Mouse (Mus musculus) urinary bladder, adult 18-20 months (tissue): Measurements from ENCODE around the gene Tph1.
"Not testable (repeated sequence)": the region's sequence is repeated elsewhere in the genome, so short reads cannot be mapped to it uniquely, and the experiment has no call there.

Experiments
- DNase-seq, 2 experiments: peaks; one replicate each; pipeline ENCODE4 v3.0.0; 2022; ENCODE audit warnings: low spot score in 2 of 2, mixed read lengths in 2 of 2

Tph1 gene

DNA sequence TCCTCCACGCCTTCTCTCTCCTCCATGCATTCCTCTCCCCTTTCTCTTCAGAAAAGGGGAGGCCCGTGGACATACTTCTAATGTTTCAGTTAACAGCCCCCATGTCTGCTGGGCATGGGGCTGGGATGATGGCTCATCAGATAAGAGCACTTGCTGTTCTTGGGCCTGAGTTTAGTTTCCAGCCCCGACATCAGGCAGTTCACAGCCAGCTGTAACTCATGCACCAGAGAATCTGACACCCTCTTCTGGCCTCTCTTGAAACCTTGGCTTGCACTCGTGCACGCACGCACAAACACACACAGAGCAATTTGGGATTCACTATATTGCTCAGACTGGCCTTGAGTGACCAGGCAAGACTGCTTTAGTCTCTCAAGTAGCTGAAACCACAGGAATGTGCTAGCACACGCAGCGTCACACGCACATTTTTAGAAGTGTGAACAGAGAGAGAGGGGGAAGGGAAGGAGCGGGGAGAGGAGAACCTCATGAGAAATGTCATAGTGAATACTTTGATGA lies at the start of gene Tph1:
Gene Tph1, minus strand, starts transcription at position 378 of the 513 bp plus-strand sequence.
- DNase-seq = no peak

DNA sequence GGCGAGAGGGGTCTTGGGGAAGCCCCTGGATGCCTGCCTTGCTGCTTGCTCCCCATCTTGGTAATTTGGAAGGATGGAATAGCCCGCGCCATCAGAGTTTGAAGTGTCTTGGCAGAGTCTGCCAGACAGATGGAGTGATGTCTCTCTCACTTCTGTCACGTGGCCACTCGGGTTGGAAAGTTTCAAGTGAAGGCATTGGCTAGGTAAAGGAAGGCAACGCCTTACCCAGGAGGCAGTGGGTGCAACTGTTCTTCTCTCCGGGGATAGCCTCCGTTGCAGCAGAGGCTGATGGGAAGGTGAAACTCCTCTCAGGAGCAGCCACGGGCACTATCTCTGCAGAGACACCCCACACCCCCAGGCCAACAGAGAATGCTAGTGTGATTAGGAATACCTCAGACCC lies 48.1 kb upstream of the Tph1 start:
- no peak for DNase-seq

DNA sequence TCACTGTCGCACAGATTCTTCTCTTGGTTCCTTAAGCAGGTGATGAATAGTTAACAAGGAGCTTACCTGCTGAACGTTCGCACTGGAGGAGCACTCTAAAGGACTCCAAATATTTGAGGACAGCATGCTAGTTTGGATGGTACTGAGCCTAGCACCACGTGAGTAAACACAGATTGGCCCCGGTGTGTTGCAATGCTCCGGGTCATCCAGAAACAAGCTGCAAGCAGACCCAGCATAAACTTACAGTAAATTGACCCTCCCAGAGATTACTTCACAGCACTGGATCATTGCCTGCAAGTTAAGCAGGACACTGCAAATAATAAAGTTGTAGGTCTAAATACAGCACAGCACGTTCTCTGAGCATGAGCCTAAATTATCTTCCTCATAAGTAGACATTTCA lies 47.2 kb upstream of the Tph1 start:
- peak in 1 of 2 experiments; percentile 69 for DNase-seq

DNA sequence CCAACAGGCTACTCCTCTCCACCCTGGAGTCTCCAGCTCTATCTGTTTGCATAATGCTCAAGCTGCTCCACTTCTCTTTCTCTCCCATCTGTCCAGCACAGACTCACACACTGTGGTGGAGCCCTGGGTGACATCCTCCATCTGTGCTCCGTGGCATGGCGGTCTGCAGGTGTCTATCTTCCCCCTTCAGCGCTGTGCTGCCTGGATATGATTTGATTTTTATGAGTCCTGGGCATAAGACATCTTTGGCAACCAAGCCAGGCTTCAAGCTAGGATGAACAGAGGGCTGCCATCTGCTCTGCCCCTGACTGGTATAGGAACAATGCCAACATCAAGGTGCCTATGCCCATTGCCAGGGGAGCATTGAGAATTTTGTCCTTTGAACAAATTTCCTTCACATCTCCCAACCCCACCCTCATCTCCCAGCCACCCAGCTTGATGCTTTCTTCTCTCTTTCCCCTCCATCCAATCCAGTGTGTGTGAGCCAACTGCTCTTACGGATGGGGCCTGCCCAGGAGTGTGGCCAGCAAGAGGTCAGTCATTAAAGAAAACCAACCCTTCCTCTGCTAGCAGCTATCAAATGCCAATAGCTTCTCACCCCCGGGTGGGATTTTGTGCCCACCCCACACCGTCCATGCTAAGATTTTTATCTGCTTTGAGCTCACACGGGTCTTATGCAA lies 46.4 kb upstream of the Tph1 start:
- DNase-seq = no peak

DNA sequence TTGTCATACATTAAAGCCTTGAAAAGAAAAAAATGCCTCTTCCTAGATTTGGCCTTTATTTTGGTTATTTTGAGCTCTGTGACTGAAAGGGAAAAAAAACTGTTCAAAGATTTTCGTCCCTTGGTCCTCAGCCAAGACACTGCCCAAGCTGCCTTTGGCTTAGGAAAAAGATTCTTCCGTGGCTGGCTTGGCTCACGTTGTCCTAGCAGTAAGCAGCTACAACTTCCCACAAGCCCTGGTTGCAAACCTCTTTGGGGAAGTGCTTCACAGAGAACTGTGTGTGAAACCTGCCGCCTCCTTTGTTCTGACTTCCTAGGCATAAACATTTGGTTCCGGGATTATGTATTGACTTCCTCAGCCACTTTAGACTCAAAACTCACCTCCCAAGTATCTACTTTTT lies 44.6 kb upstream of the Tph1 start:
- no peak for DNase-seq

DNA sequence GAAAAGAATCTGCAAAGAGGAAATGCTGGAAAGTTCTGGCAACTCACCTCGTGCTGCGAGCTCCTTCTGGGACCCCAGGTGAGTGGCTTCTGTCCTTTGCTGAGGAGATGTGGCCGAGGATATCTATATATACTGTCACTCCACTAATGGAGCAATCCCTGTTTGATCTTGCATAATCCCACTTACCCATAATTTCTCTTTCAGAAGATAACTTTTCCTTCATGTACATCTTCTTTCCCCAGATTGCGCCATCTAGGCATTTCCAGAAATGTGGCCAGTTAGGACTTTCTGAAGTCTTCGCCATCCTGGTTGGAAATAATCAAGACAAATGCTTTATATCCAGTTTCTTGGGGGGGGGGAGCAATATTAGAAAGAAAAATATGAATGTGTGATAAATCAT lies 43.3 kb upstream of the Tph1 start, which contains the start of gene Saa3:
Gene Saa3, minus strand, starts transcription at position 101 of the 400 bp plus-strand sequence.
- DNase-seq = no peak

DNA sequence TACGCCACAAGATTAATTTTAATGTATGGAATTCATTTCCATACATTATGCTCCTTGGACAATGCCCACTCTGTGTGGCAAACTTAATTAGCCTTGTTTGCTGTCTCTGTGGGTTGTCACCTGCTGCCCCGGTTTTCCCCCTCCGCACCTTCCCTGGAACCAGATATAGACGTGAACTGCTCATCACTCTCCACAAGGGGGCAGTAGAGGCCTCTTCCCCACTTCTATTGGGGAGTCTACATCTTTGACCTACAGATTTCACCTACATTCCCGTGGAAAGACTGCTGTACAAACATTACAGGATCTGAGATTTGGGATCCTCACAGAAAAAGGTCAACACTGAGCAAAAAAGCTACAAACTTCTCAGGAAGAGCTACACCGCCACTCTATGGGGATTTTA lies 42.2 kb upstream of the Tph1 start:
- DNase-seq = peak; percentile 25 to 32

DNA sequence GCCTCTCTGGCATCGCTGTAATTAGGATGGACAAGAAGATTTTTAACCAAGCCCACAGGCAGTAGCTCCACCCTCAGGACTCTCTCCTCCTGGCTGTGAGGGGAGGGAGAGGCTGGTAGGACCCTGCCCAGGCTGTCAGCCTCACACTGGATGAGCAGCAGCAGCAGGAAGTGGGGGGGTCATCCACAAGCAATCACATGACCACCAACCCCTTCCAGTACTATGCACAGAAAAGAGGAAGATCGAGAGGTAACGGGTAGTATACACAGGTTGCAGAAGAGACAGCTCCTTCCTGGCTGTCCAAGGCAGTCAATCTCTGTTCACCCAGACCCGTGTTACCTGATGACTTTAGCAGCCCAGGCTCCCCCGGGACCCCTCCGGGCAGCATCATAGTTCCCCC lies 39.9 kb upstream of the Tph1 start:
- no peak for DNase-seq

DNA sequence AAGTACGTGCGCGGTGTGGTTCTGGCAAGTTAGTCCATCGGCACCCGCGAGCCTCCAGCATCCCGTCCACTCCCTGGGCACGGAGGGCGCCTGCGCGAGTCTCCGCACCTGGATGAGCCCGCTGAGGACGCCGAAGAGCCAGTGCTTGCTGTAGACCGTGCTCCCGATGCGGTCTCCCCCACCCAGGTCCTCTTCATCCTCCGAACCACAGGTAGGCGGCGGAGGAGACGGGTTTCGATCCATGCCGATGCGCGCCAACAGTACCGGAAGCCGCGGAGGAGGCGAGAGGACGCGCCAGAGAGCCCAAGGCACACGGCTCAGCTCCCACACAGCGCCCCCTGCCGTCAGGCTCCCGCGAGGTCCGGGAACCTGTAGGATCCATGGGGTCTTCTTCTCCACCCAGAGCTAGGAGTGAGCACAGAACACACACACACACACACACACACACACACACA lies 38.1 kb upstream of the Tph1 start, which contains the start of gene Saal1:
Gene Saal1, minus strand, starts transcription at position 291 of the 455 bp plus-strand sequence.
- peak; percentile 64 to 79 for DNase-seq

DNA sequence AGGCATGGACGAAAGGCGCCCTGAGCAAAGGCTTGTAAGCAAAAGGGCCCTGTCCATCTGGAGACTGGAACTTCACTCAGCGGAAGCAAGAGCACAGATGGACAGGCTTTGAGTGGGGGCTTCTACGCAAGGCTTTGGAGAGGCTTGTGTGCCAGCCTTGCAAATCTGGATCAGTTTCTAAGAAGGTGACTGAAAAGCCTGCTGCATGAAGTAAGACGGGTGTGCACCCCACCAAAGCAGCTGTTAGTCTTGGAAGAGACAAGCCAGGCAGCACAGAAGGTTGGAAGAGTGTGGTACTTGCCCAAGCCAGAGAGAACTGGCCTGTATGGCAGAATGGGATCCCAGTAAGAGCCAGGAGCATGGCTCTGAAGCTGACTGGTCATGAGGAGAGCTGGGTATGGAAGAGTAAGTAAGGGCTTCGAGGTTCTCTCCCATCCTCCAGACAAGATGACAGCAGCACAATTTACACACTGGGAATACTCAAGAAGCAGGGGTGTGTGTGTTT lies 28.2 kb upstream of the Tph1 start:
- DNase-seq = no peak

DNA sequence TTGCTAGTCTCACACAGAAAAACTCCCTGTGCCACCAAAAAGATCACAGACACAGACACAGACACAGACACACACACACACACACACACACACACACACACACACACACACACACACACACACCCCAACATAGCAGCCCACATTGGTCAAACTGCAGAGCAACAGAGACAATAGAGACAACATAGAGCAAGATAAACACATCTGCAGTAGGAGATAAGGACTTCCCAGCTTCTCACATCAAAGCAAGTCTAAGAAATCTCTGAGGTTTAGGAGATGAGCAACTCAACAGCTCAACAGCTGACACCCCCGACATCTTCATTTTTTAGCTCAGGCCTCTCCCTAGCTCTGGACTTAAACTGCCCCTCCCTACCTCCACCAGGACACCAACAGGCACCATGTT lies 24.4 kb upstream of the Tph1 start:
- no peak for DNase-seq

DNA sequence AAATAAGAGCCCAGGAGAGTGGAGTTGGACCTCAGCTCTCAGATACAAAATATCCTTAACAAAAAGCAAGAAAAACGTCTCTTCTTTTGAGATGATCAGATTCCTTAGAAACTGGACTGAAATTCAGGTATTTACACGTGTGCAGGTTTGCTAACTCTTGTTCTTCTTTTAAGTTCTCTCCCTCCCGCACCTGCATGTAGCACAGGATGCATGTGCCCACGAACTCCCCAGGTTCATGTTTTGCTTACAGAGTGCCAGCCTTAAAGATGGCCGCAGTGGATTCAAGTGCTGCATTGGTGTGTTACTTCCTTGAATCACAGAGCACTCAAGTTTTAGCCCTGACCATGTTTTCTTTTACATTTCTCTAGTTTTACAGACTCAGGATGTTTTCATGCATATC lies 14.5 kb upstream of the Tph1 start:
- DNase-seq = no peak

DNA sequence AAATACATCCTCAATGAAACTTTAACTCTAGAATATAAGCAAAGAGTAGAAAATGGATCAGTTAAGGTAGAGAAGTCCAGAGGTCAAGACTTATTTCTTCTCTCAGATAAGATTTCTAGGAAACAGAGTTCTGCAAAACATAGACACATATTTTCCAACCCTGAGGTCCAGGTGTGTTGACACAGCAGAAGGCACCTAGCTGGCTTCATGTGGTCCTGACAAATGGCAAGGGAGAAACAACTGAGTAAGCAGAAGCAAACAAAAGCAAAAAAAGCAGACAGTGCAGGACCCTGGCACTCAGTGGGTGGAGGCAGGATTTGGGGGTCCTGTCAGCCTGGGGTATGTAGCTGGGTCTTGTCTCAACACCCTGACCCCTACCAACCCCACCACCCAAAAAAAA lies 8.4 kb upstream of the Tph1 start:
- DNase-seq = no peak

DNA sequence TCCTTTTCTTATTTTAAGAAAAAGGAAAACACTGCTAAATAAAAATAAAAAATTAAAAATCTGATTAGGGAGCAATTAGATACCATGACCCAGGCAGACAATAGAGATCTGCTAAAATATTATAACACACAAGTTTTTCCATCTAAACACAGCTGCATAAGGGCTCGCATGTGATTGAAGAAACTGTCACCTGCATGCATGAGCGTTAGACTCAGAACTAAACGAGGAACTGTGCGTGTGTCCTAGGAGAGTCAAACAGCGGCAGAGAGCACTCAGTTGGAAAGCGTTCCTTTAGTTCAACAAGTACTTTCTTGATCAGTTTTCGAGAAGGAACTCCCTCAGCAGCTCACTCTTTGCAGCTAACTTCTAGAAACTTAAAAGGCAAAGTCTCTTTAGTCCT lies 6.7 kb upstream of the Tph1 start:
- not testable (repeated sequence) for DNase-seq

DNA sequence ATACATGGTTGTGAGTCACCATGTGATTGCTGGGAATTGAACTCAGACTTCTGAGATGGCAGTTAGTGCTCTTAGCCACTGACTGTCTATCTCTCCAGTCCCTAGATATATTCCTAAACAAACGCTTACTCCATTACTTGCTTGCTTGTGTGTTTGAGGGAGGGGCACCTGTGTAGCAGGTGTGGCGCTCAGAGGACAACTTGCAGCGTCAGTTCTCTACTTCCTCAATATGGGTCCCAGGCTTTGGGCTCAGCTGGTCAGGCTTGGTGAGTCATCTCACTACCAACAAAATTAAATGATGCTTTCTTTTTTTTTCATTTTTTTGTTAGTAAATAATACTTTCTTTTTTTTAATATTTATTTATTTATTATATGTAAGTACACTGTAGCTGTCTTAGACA lies 6.1 kb upstream of the Tph1 start:
- no peak for DNase-seq

DNA sequence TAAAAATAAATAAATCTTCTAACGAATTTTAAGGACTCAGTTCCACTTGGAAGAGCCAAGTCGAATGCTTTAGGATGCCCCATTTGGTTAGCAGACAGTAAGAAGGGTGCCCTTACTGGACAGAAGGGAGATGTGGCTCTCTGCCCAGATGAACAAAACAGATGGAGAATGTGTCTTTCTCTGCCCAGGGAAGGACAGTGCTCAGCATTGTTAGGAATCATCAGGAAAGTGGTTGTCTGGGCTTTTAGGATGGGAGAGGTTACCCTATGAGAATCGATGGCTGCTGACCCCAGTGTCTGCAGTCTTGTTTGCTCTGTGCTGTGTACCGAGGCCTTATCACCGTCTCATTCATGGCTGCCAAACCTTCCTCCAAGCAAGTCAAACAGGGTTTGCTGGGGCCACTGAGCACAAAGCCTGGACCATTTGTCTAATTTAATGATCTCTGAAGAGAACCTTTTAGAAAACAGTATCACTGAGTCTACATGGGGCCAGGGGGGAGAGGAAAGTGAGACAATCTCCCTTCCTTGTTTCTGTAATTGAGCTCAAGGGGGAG lies 4.5 kb upstream of the Tph1 start:
- no peak for DNase-seq

DNA sequence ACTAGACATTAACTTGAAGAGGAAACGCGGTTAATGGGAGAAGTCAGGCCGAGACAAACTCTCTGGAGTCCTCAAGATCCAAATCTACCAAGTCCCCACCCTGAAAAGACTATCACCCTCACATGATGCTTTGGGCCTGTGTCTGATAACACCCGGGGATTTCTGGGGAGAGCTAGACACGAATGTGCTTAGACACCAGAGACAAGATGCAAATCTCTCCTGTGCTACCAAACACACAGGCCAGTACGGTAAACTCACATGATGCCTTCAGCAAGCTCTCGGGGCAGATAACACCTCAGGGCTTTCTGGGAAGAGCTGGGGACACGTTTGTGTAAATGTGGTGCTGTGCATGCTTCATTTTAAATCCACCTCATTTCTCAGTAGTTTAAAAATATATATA lies 3.5 kb upstream of the Tph1 start:
- no peak for DNase-seq

DNA sequence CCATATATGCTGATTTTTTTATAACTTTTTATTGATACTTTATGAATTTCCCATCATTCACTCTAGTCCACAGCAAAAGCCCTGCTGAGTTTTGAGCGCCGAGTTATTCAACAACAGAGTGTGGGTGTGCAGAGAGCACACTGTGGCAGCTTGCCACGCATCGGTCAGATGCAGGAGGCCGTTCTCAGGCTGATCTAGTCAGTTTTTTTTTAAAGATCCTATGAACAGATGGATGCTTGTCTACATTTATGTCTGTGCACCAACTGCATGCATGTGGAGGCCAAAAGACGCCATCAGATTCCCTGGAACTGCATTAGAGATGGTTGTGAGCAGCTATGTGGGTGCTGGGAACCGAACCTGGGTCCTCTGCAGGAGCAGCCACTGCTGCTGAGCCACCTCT lies 2.7 kb upstream of the Tph1 start:
- DNase-seq = no peak

DNA sequence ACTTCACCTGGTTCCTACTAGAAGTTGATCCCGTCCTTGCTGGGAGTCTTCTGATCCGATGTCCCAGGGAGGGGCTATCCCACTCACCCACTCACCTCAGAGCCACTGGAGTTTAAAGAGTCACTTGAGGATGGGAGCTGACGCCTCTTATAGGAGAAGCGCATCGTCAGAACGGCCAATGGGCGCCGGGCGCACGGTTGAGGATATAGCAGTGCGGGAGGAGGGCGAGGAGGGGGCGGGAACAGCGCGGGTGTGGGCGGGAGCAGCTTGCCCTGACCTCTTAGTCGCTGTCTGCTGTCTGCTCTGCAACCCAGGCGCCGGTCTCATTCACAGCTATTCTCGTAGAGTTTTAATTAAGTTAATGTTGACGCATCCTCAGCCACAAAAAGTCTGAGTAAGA lies 5.1 kb downstream of the Tph1 start:
- no peak for DNase-seq

DNA sequence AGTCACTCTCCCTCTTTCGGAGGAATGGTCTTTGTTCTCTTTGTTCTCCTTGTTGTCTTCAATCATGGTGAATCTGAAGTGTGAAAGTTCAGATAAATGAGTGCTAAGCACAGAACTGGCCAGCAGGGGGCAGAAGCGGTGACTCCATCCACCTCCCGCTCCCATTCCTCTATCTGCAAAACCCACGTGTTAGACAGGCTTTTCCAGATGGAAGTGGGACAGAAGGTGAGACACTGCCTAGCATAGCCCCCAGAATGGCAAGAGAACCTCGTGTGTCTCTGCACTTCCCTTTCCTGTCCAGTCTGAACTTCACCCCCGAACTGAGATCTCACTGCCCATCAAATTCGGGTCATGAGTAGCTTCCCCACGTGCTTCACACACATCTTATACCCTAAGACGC lies 7.1 kb downstream of the Tph1 start:
- DNase-seq = no peak

DNA sequence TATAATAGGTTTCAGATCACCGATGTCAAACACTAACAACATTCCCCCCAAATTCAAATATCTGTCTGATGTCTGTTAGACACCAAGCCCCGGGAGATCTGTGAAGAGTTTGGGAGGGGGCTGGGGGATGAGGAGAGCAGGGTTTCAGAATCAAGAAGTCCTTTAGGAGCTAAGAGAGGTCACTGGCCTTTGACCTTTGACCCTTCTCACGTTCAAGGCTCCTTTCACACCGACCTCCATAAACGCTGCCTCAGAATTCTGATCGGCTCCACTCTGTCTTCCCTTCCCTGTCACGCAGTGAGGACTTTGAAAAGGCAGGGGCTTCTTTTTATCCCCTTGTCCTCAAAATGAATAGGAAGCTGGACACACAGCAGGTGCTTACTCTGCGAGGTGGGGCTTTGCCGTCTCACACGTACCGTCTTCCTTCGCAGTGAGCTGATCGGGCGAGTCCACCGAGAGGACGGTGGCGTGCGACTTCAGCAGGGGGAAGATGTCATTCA lies 10.7 kb downstream of the Tph1 start:
- no peak for DNase-seq

DNA sequence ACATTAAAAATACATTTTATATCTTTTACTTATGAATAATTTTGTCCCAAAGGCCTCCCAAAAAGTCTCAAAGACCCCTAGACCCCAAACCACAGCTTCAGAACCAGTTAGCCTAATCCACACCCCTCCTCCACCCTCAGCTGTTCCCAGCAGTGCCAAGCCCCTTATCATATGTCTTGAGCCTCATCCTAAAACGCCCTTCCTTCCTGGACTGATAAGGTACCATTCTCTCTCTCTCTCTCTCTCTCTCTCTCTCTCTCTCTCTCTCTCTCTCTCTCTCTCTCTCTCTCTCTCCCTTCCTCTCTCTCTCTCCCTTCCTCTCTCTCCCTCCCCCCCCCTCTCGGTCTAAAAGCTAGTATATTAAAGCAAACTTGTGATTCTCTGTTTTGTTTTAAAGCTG lies 20.1 kb downstream of the Tph1 start:
- no peak for DNase-seq

DNA sequence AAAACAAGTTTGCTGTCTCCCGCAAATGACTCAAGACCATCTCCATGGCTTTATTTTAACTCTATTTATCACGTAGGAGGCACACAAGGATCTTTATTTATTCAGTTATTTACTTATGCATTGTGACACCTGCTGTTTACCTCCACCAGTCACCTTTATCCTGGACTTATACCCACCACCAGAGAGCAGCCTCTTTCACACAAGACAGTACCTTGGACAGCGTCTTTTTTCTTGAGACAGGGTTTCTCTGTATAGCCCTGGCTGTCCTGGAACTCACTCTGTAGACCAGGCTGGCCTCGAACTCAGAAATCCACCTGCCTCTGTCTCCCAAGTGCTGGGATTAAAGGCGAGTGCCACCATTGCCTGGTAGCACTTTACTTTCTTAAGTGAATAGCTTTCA lies 22.1 kb downstream of the Tph1 start:
- not testable (repeated sequence) for DNase-seq
